Mouse (Mus musculus) right cerebral cortex, postnatal 10 days (tissue): ENCODE measurements around the gene Dync1h1.
A peak's percentile ranks its signal among the peaks of the same experiment; 100 is the strongest.
"Not testable (repeated sequence)": the region's sequence is repeated elsewhere in the genome, so short reads cannot be mapped to it uniquely, and the experiment has no call there.

Experiments
- DNase-seq, 2 experiments: peaks; one replicate each; pipeline ENCODE4 v3.0.0; 2021; ENCODE audit warnings: low spot score in 2 of 2

Gene Dync1h1

DNA sequence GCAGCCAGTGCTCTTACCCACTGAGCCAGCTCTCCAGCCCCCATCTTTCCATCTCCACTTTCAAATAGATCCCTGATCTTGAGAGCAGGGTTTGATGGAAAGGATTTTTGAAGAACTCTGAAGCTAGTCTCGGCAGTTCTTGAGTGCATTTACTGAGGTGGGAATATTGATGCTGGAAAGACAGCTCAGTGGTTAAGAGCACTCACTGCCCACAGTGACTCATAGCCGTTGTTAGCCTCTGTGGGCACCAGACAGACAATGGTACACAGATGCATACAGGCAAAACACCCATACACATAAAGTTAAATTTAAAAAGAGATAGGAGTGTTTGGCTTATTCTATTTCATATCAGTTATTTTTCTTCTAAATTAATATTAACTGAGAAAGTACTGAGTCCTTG lies 5.4 kb downstream of the Dync1h1 start:
- DNase-seq, result no peak

DNA sequence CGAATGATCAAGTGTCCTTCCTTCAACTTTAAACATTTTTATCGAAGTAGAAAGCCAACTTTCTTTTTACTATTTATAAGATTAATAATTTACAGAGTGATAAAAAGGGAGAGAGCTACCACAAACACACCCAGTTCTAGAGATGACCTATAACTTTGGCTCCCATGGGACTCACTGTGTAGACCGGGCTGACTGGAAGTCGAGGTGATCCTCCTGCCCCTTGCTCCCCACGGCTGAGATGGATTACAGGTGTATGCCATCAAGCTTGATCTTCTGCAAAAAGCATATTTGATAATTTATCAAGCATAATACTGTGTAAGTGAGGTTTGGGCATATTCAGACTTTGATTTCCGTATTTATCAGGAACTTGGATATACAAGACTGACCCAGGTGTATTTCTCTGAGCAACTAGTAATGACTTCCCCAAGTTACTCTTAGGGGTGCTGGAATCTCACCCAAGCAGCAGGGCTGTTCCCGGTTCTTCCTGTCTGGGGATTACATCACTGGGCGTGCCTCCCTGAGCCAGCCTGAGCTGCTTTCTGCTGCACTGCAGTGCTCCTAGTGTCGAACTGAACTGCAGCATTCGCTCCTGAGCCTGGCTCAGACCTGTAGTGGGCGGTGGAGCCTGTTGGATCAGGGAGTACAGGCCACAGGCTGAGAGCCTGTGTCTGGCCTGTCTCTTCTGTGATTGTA lies 7.4 kb downstream of the Dync1h1 start:
- DNase-seq, result peak in 1 of 2 experiments; percentile 51

GRCm38 (mm10) chr12:110609153-110609497 lies 7.9 kb downstream of the Dync1h1 start:
- no peak for DNase-seq

- no peak for DNase-seq
These were observed 9.5 kb downstream of the Dync1h1 start for GRCm38 (mm10) chr12:110610713-110611112.

DNA sequence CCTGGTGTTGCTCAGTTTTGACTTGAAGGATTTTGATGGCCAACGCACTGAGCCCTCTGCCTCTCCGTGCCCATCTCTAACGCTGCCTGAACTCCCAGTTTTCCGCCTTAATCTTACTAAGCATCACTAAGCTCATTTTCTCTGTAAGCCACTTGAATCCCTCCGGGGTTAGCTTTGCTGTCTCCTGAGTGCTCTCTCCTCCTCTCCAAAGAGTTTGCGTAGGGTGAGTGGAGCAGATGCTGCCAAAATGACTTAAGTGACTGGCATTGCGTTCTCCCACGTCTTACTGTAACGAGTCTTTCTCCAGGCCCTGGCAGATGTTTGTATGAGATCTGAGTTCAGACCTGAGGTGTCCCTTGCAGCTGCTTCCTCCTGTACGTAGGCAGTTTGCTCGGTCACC lies 28.8 kb downstream of the Dync1h1 start:
- no peak for DNase-seq

DNA sequence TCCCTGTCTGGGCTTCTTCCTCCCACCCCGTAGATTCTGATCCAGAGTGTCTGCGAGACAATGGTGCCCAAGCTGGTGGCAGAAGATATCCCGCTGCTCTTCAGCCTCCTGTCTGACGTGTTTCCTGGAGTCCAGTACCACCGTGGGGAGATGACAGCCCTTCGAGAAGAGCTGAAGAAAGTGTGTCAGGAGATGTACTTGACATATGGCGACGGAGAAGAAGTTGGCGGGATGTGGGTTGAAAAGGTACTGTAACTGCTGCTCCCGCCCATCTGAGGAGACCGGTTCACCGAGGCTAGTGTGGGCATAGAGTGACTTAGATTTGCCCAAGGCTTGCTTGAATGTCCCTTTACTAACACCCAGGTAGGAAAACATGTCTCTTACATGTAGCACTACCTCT lies 35.0 kb downstream of the Dync1h1 start:
- DNase-seq, result no peak

DNA sequence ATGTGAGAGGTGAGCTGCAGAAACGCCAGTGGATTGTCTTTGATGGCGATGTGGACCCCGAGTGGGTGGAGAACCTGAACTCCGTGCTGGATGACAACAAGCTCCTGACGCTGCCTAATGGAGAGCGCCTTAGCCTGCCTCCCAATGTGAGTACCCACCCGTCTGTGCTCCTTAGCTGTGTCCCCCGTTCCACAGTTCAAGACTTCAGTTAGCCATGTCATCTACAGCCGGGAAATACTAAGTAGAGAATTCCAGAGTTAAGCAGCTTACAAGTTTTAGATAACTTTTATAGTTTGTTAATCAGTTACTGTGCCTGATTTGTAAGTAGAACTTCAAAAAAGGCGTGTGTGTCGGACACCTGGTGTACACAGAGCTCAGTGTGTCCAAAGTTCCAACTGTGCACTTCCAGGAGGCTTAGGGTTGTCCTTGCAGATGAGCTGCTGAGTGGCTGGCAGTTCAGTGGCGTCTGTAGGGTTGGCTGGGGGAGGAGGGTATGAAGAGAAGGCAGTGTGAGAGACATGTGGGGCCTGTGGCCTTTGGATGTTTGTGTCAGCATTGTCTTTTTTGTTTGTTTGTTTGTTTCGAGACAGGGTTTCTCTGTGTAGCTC lies 36.4 kb downstream of the Dync1h1 start:
- no peak for DNase-seq

GRCm38 (mm10) chr12:110650241-110650641 lies 49.0 kb downstream of the Dync1h1 start:
- DNase-seq, result no peak

DNA sequence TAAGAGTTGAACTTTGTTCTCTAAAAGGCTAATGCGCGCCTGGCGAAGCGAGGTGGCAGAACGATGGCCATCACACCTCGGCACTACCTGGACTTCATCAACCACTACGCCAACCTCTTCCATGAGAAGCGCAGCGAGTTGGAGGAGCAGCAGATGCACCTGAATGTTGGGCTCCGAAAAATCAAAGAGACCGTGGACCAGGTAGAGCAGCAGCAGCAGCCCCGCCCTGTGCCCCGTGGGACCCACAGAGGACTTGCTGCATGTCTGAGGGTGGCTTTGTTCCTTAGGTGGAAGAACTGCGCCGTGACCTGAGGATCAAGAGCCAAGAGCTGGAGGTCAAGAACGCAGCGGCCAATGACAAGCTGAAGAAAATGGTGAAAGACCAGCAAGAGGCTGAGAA lies 50.2 kb downstream of the Dync1h1 start:
- DNase-seq, result no peak

GRCm38 (mm10) chr12:110661746-110662145 lies 60.5 kb downstream of the Dync1h1 start:
- no peak for DNase-seq

DNA sequence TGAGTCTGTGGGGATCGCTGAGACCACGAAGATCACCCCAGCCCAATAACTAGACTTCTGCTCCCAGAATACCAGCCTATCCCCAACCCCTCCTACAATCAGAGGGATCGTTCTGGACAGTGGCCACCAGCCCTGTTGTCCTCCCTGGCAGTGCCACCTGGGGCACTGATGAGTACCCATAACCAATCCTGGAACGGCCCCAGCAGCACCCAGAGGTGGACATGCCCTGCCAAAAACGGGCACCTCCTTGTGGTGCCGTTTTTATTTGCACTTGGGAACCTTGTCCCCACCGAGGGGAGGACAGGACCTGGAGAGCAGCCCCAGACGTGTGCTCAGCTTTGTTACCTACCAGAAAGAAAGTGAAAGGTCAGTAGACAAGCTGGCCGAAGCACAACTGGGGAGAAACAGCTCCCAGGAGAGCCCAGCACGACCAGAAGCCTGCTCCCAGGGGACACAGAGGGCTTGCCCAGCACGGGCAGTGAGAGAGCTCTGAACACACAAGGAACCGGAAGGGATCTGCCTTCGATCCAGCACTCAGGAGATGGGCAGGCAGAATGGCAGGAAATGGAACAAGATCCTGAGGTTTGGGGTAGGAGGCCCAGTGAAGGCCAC lies 66.3 kb downstream of the Dync1h1 start:
- no peak for DNase-seq

GRCm38 (mm10) chr12:110674243-110674642 lies 73.0 kb downstream of the Dync1h1 start:
- DNase-seq, result no peak

DNA sequence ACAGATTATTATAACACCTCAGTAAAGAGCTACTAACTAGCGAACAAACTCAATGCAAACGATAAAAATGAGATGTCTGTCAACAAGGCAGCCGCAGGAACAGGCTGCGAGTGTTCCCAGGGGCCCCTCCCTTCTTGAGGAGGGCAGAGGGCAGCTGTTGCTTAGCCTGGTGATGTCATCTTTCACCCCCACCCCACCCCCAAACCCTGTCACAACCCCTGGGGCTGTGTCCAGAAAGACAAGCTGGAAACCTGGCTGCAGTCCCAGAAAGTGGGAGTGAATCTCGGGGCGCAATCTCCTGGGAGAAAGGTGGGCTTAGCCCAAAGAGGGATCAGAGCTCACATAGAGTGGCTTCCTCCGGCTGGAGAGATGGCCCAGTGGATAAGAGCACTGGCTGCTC lies 79.9 kb downstream of the Dync1h1 start:
- no peak for DNase-seq

DNA sequence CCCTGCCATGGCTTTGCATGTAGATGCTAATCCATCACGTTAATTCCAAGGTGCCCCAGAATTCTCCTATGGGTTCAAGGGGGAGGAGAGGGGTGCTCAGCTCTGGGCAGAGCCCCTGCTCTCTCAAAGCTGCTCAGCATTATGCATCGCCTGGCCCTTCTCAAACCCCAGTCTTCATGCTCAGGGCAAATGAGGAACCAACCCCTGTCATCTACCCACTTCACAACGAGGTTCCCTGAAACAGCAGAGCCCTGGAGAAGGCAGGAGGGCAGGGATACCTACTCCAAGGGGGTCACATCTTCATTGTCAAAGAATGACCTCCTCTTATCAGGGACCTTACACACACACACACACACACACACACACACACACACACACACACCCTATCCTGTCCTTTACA lies 80.6 kb downstream of the Dync1h1 start:
- DNase-seq, result no peak

DNA sequence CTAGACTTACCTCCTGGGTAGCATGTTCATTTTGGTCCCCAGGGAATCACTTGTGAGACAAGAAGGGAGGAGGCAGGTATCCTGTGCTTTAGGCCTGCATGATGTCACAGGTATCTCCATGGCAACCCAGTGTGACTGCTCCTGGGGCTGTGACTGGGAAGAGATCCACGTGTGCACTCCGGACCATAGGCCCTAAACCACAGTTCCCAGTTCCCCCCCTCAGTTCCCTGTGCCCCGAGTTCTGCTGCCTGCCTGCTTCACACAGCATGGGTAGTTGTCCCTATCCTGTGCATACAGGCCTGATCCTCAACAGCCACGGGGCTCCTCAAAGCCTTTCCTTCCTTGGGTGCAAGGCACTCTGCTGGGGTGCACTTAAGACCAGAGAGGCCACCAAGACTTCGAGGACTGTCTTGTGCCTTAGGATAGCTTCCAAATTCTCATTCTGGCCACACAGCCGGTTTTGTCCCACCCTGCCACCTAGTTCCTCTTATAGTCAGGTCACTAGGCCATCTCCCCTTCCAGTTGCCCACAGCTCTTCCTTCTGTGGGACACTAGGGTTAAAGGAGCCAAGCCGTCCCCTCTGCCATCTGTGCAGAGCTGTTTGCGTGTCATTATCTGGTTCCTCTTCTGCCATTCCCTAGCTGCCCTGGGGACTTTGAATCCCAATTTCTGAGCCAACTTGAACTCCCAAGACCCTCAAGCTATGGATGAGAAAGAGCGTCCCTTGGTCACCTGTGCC lies 81.5 kb downstream of the Dync1h1 start, which contains the start of gene 1700001K19Rik:
TSS of gene 1700001K19Rik (minus strand) at position 59 of the 739 bp plus-strand sequence.
- no peak for DNase-seq

DNA sequence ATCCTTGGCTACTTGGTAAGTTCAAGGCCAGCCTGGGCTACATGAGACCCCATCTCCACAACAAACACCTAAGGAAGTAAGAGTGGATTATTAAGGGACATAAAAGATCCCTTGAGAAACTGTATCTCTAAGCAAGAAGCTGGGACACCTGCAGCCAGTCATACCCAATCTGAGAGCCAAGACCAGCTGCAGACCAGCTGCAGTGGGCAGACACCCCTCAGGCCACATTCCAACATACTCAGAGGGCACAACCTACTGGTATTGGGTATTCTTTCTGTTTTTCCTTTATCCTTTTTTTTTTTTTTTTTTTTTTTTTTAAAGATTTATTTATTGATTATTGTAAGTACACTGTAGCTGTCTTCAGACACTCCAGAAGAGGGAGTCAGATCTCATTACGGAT lies 82.3 kb downstream of the Dync1h1 start:
- DNase-seq, result no peak

GRCm38 (mm10) chr12:110687894-110688734 lies 86.9 kb downstream of the Dync1h1 start:
- DNase-seq, result peak; percentile 78 to 79

- not testable (repeated sequence) for DNase-seq
These were observed 87.7 kb downstream of the Dync1h1 start for GRCm38 (mm10) chr12:110688921-110689320.

DNA sequence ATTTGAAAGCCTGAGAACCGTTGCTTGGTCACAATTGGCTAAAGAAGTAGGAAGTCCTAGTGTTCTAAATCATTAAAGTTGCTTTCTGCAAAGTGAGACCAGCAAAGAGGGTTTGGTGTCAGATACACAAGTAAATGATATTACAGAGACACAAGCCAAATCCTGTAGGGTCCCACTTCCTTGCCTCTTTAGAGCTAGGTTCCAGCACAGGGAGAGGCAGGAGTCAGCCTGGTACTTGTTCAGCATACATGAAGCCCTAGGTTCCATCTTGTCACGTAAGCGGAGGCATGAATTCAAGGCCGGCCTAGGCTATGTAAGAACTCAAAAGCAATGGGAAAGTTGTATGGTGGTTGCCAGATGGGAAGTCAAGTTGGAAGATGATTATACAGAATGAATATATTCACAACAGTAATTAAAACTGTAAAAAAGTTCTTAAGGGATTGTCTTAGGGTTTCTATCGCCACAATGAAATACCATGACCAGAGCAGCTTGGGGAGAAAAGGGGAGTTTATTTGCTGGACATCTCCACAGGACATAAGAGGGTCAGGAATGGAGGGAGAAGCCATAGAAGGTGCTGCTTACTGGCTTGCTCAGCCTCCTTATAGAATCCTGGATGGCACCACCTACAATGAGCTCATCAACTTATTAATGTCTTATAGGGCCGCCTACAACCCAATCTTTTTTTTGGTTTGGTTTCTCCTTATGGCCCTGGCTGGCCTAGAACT lies 88.8 kb downstream of the Dync1h1 start:
- DNase-seq, result no peak

DNA sequence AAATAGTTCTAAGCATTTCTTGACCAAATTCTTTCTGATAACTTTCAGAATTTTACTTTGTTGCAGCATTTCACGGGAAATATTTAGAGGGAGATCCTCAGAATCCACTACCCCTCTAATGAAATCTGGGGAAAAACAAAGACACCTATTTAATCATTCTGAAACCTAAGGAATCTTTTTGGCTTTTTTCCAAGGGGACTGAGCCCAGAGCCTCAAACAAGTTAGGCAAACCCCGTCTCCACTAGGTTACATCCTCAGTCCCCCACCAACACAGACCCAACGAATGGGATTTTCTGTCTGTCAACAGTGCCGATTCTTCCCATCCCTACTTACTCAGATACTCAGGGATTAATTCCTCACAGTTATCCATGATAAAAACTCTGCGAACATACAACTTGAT lies 92.1 kb downstream of the Dync1h1 start:
- not testable (repeated sequence) for DNase-seq

- peak; percentile 77 to 82 for DNase-seq
These were observed 94.5 kb downstream of the Dync1h1 start for GRCm38 (mm10) chr12:110695676-110696171.
